Mouse (Mus musculus) CH12.LX (cell line): Measurements from ENCODE around the gene Olfr95. TPM values are rescaled to one million over a fixed set of nuclear protein-coding genes. Genes with fewer than 3 reads are reported as not detected.

Experiments
- DNase-seq: peaks from one replicate; pipeline ENCODE4 v3.0.0-alpha.2; 2013; ENCODE audit errors: extremely low read depth
- H3K27ac ChIP-seq: 2 replicates; pipeline ENCODE4 v1.5.1; 2012; ENCODE audit warnings: low read depth, mild to moderate bottlenecking, control low read depth, moderate library complexity; ENCODE audit not compliant: insufficient read depth
- H3K27me3 ChIP-seq: replicated peaks from 2 replicates; pipeline ENCODE3; 2012; ENCODE audit warnings: inconsistent platforms
- H3K36me3 ChIP-seq, 2 experiments: replicated peaks in 1 of 2; 2 replicates each; pipeline versions ENCODE3 to v1.6.1; 2012; ENCODE audit warnings: inconsistent platforms in 1 of 2, low read length in 1 of 2, mild to moderate bottlenecking in 1 of 2, mixed read lengths in 1 of 2, moderate library complexity in 1 of 2; ENCODE audit not compliant: control insufficient read depth in 1 of 2, insufficient read depth in 1 of 2
- H3K4me1 ChIP-seq, 2 experiments: 2 replicates each; pipeline ENCODE4 v1.6.1; 2012; ENCODE audit warnings: inconsistent platforms in 1 of 2, moderate library complexity in 1 of 2; ENCODE audit not compliant: insufficient read depth in 2 of 2, control insufficient read depth in 1 of 2
- H3K4me2 ChIP-seq: 2 replicates; pipeline ENCODE4 v1.6.1; 2012; ENCODE audit warnings: low read depth, mild to moderate bottlenecking, control low read depth; ENCODE audit not compliant: poor library complexity, insufficient read depth, severe bottlenecking
- H3K4me3 ChIP-seq, 3 experiments: fragments of 150-350 bp in 1 of 3; sonication (generic) in 1 of 3; replicated peaks in 1 of 3; 2 replicates each; pipeline versions ENCODE3 to v1.5.1; 2011 to 2012; ENCODE audit warnings: low read depth in 2 of 3, low read length in 2 of 3, mild to moderate bottlenecking in 2 of 3, moderate library complexity in 2 of 3, control low read depth in 1 of 3, improper control_type of control experiment in 1 of 3, inconsistent platforms in 1 of 3, mixed read lengths in 1 of 3; ENCODE audit not compliant: poor library complexity in 1 of 3
- H3K79me2 ChIP-seq: replicated peaks from 2 replicates; pipeline ENCODE4 v1.6.1; 2012; ENCODE audit warnings: mild to moderate bottlenecking, moderate library complexity; ENCODE audit not compliant: control insufficient read depth, poor library complexity, insufficient read depth, severe bottlenecking; ENCODE audit errors: extremely low read depth
- H3K9ac ChIP-seq: 2 replicates; pipeline ENCODE4 v1.6.1; 2012; ENCODE audit warnings: low read depth, mild to moderate bottlenecking, control low read depth, moderate library complexity; ENCODE audit not compliant: insufficient read depth
- H3K9me3 ChIP-seq: replicated peaks from 2 replicates; pipeline ENCODE3; 2012; ENCODE audit warnings: low read length, inconsistent platforms, mixed read lengths
- MAX ChIP-seq: IDR thresholded peaks from 2 replicates; pipeline ENCODE4 v1.6.1; 2011; ENCODE audit warnings: low read length, improper control_type of control experiment
- ZMIZ1 ChIP-seq: IDR thresholded peaks from 2 replicates; pipeline ENCODE4 v1.6.1; 2012; ENCODE audit warnings: low read depth, mild to moderate bottlenecking, inconsistent platforms, low read length, improper control_type of control experiment
- dilution Hi-C: fragments of 300-500 bp; cut with MboI; formaldehyde crosslinking; loops from 2 replicates; pipeline ENCODE4 v1.14.3; 2020; ENCODE audit warnings: low sequenced_read_pairs; ENCODE audit not compliant: extremely low pct_unique_long_range_greater_than_20kb, extremely low pct_ligation_motif_present
- in situ Hi-C: fragments of 300-500 bp; cut with MboI; formaldehyde crosslinking; loops from 3 replicates; pipeline ENCODE4 v1.14.3; 2019; ENCODE audit warnings: low sequenced_read_pairs, low pct_ligation_motif_present, low pct_unique_long_range_greater_than_20kb, mixed read lengths
- polyA plus RNA-seq: library from polyadenylated mRNA; unstranded; fragments of >175 nt; gene quantifications from 2 replicates; pipeline ENCODE4 v1.2.1, GENCODE M21; 2012; ENCODE audit warnings: low read depth; ENCODE audit not compliant: insufficient read length
- total RNA-seq, 2 experiments: library from RNA; depleted of rRNA; stranded (reverse); fragments of 300-350 nt in 1 of 2; fragments of >200 nt in 1 of 2; gene quantifications; 2 replicates each; pipeline ENCODE4 v1.2.3; 2012 to 2014

Gene Olfr95
- total and polyA plus RNA-seq, 3 experiments, result not detected

- Histone ChIP-seq H3K27me3 (peaks cover 2% of the 10 kb centered on the region), H3K9ac (no peak within 1 kb of the TSS), H3K36me3 (no peaks in the 10 kb centered on the region), H3K4me3 (no peak within 1 kb of the TSS), H3K9me3 (no peaks in the 10 kb centered on the region), H3K4me1 (no peaks in the 10 kb centered on the region), H3K4me2 (no peak within 1 kb of the TSS), H3K27ac (no peak within 1 kb of the TSS), H3K79me2 (no peaks in the 10 kb centered on the region)
- dilution Hi-C loops (no loop called here), in situ Hi-C loops (no loop called here)
- DNase-seq, result no peak
- no peak for TF ChIP-seq MAX
- TF ChIP-seq ZMIZ1, result no peak
Observed at GRCm38 (mm10) chr17:37161394-37161793, 51.5 kb downstream of the Olfr95 start, which contains the start of gene Olfr93. Gene Olfr93, minus strand, starts transcription at chr17:37161494.

Other genes with a start within 250 kb of the Olfr95 start
Only the 20 nearest of the 25 such genes appear.
- not detected in 2 replicates for gene Mog, start 189.7 kb downstream of the Olfr95 start, total RNA-seq (2012; rRNA removed)
- gene Mog, start 189.7 kb downstream of the Olfr95 start, total RNA-seq (2014; rRNA removed), result not detected in 2 replicates
- gene Mog, start 189.7 kb downstream of the Olfr95 start, polyA plus RNA-seq, result not detected in 2 replicates
- 4.7 TPM in 2 replicates for gene Gabbr1, start 167.2 kb downstream of the Olfr95 start, total RNA-seq (2012; rRNA removed)
- gene Gabbr1, start 167.2 kb downstream of the Olfr95 start, total RNA-seq (2014; rRNA removed), result 1.8 and 2.1 TPM in 2 replicates
- 10.2 and 11.6 TPM in 2 replicates for gene Gabbr1, start 167.2 kb downstream of the Olfr95 start, polyA plus RNA-seq
- gene Olfr90, start 124.6 kb downstream of the Olfr95 start, total RNA-seq (2012; rRNA removed), result not detected in 2 replicates
- gene Olfr90, start 124.6 kb downstream of the Olfr95 start, total RNA-seq (2014; rRNA removed), result not detected in 2 replicates
- gene Olfr90, start 124.6 kb downstream of the Olfr95 start, polyA plus RNA-seq, result not detected in 2 replicates
- gene Olfr91, start 114.8 kb downstream of the Olfr95 start, total RNA-seq (2012; rRNA removed), result not detected in 2 replicates
- gene Olfr91, start 114.8 kb downstream of the Olfr95 start, total RNA-seq (2014; rRNA removed), result not detected in 2 replicates
- not detected in 2 replicates for gene Olfr91, start 114.8 kb downstream of the Olfr95 start, polyA plus RNA-seq
- gene Olfr92, start 93.0 kb downstream of the Olfr95 start, total RNA-seq (2012; rRNA removed), result not detected in 2 replicates
- gene Olfr92, start 93.0 kb downstream of the Olfr95 start, total RNA-seq (2014; rRNA removed), result not detected in 2 replicates
- not detected in 2 replicates for gene Olfr92, start 93.0 kb downstream of the Olfr95 start, polyA plus RNA-seq
- not detected in 2 replicates for gene Olfr93, start 51.6 kb downstream of the Olfr95 start, total RNA-seq (2012; rRNA removed)
- not detected in 2 replicates for gene Olfr93, start 51.6 kb downstream of the Olfr95 start, total RNA-seq (2014; rRNA removed)
- gene Olfr93, start 51.6 kb downstream of the Olfr95 start, polyA plus RNA-seq, result not detected in 2 replicates
- gene Ubd, start 19.2 kb downstream of the Olfr95 start, total RNA-seq (2012; rRNA removed), result 0.21 and 0.47 TPM in 2 replicates
- not detected in 2 replicates for gene Ubd, start 19.2 kb downstream of the Olfr95 start, total RNA-seq (2014; rRNA removed)
- not detected in 2 replicates for gene Ubd, start 19.2 kb downstream of the Olfr95 start, polyA plus RNA-seq
- not detected in 2 replicates for gene Olfr94, start 12.1 kb downstream of the Olfr95 start, total RNA-seq (2012; rRNA removed)
- gene Olfr94, start 12.1 kb downstream of the Olfr95 start, total RNA-seq (2014; rRNA removed), result not detected in 2 replicates
- gene Olfr94, start 12.1 kb downstream of the Olfr95 start, polyA plus RNA-seq, result not detected in 2 replicates
- gene Olfr96, start 7.0 kb upstream of the Olfr95 start, total RNA-seq (2012; rRNA removed), result not detected in 2 replicates
- not detected in 2 replicates for gene Olfr96, start 7.0 kb upstream of the Olfr95 start, total RNA-seq (2014; rRNA removed)
- gene Olfr96, start 7.0 kb upstream of the Olfr95 start, polyA plus RNA-seq, result not detected in 2 replicates
- gene Olfr97, start 24.2 kb upstream of the Olfr95 start, total RNA-seq (2012; rRNA removed), result not detected in 2 replicates
- gene Olfr97, start 24.2 kb upstream of the Olfr95 start, total RNA-seq (2014; rRNA removed), result not detected in 2 replicates
- not detected in 2 replicates for gene Olfr97, start 24.2 kb upstream of the Olfr95 start, polyA plus RNA-seq
- gene Olfr98, start 50.6 kb upstream of the Olfr95 start, total RNA-seq (2012; rRNA removed), result 0.21 TPM in 1 of 2 replicates, not detected in the other
- not detected in 2 replicates for gene Olfr98, start 50.6 kb upstream of the Olfr95 start, total RNA-seq (2014; rRNA removed)
- gene Olfr98, start 50.6 kb upstream of the Olfr95 start, polyA plus RNA-seq, result 0.44 and 0.70 TPM in 2 replicates
- gene H2-M3, start 57.1 kb upstream of the Olfr95 start, total RNA-seq (2012; rRNA removed), result 72.2 and 88.6 TPM in 2 replicates
- gene H2-M3, start 57.1 kb upstream of the Olfr95 start, total RNA-seq (2014; rRNA removed), result 71.7 and 72.8 TPM in 2 replicates
- gene H2-M3, start 57.1 kb upstream of the Olfr95 start, polyA plus RNA-seq, result 46.1 and 49.0 TPM in 2 replicates
- gene Olfr99, start 70.3 kb upstream of the Olfr95 start, total RNA-seq (2012; rRNA removed), result 0.08 and 0.25 TPM in 2 replicates
- not detected in 2 replicates for gene Olfr99, start 70.3 kb upstream of the Olfr95 start, total RNA-seq (2014; rRNA removed)
- 2.2 and 3.4 TPM in 2 replicates for gene Olfr99, start 70.3 kb upstream of the Olfr95 start, polyA plus RNA-seq
- gene Olfr101, start 91.2 kb upstream of the Olfr95 start, total RNA-seq (2012; rRNA removed), result not detected in 2 replicates
- not detected in 2 replicates for gene Olfr101, start 91.2 kb upstream of the Olfr95 start, total RNA-seq (2014; rRNA removed)
- 0.21 and 0.27 TPM in 2 replicates for gene Olfr101, start 91.2 kb upstream of the Olfr95 start, polyA plus RNA-seq
- gene Olfr102, start 103.9 kb upstream of the Olfr95 start, total RNA-seq (2012; rRNA removed), result not detected in 2 replicates
- not detected in 2 replicates for gene Olfr102, start 103.9 kb upstream of the Olfr95 start, total RNA-seq (2014; rRNA removed)
- gene Olfr102, start 103.9 kb upstream of the Olfr95 start, polyA plus RNA-seq, result not detected in 2 replicates
- not detected in 2 replicates for gene Olfr103, start 126.6 kb upstream of the Olfr95 start, total RNA-seq (2012; rRNA removed)
- not detected in 2 replicates for gene Olfr103, start 126.6 kb upstream of the Olfr95 start, total RNA-seq (2014; rRNA removed)
- gene Olfr103, start 126.6 kb upstream of the Olfr95 start, polyA plus RNA-seq, result not detected in 2 replicates
- gene Olfr104-ps, start 146.5 kb upstream of the Olfr95 start, total RNA-seq (2012; rRNA removed), result not detected in 2 replicates
- not detected in 2 replicates for gene Olfr104-ps, start 146.5 kb upstream of the Olfr95 start, total RNA-seq (2014; rRNA removed)
- gene Olfr104-ps, start 146.5 kb upstream of the Olfr95 start, polyA plus RNA-seq, result not detected in 2 replicates
- not detected in 2 replicates for gene Olfr105-ps, start 165.9 kb upstream of the Olfr95 start, total RNA-seq (2012; rRNA removed)
- not detected in 2 replicates for gene Olfr105-ps, start 165.9 kb upstream of the Olfr95 start, total RNA-seq (2014; rRNA removed)
- gene Olfr105-ps, start 165.9 kb upstream of the Olfr95 start, polyA plus RNA-seq, result not detected in 2 replicates
- not detected in 2 replicates for gene Olfr106-ps, start 177.3 kb upstream of the Olfr95 start, total RNA-seq (2012; rRNA removed)
- not detected in 2 replicates for gene Olfr106-ps, start 177.3 kb upstream of the Olfr95 start, total RNA-seq (2014; rRNA removed)
- not detected in 2 replicates for gene Olfr106-ps, start 177.3 kb upstream of the Olfr95 start, polyA plus RNA-seq
- not detected in 2 replicates for gene Olfr107, start 186.1 kb upstream of the Olfr95 start, total RNA-seq (2012; rRNA removed)
- not detected in 2 replicates for gene Olfr107, start 186.1 kb upstream of the Olfr95 start, total RNA-seq (2014; rRNA removed)
- 0.05 TPM in 1 of 2 replicates, not detected in the other for gene Olfr107, start 186.1 kb upstream of the Olfr95 start, polyA plus RNA-seq